Mouse (Mus musculus) C2C12 (cell line): ENCODE measurements around the gene Myd88. TPM values are rescaled to one million over a fixed set of nuclear protein-coding genes. Genes with fewer than 3 reads are reported as not detected.
A peak's percentile ranks its signal among the peaks of the same experiment; 100 is the strongest.

ENCODE experiments used
- H3K27me3 ChIP-seq: one replicate; pipeline ENCODE4 v1.6.1; 2011; ENCODE audit not compliant: control insufficient read depth, insufficient read depth, insufficient read length
- H3K36me3 ChIP-seq: one replicate; pipeline ENCODE4 v1.6.1; 2011; ENCODE audit not compliant: control insufficient read depth, insufficient read depth
- H3K4me3 ChIP-seq: one replicate; pipeline ENCODE4 v1.5.1; 2011; ENCODE audit warnings: mild to moderate bottlenecking, control low read depth; ENCODE audit not compliant: poor library complexity, insufficient read depth, severe bottlenecking
- H3K79me2 ChIP-seq: one replicate; pipeline ENCODE4 v1.6.1; 2011; ENCODE audit not compliant: control insufficient read depth, insufficient read depth
- H3K79me3 ChIP-seq: one replicate; pipeline ENCODE4 v1.6.1; 2011; ENCODE audit warnings: low read depth, control low read depth
- H3ac ChIP-seq: one replicate; pipeline ENCODE3; 2011; ENCODE audit warnings: low read depth; ENCODE audit not compliant: control insufficient read depth, insufficient read length
- CEBPB ChIP-seq: IDR thresholded peaks from one replicate; pipeline ENCODE4 v1.6.1; 2011; ENCODE audit warnings: low read depth, mild to moderate bottlenecking, control low read depth, moderate library complexity
- CTCF ChIP-seq: IDR thresholded peaks from one replicate; pipeline ENCODE4 v1.5.1; 2011; ENCODE audit not compliant: control insufficient read depth, insufficient read depth, insufficient read length
- FOSL1 ChIP-seq: IDR thresholded peaks from one replicate; pipeline ENCODE4 v1.8.0; 2011; ENCODE audit warnings: mild to moderate bottlenecking, low read length; ENCODE audit not compliant: poor library complexity, insufficient read depth, severe bottlenecking
- MAX ChIP-seq: IDR thresholded peaks from one replicate; pipeline ENCODE4 v1.6.1; 2011; ENCODE audit warnings: mild to moderate bottlenecking, control low read depth
- MYOD1 ChIP-seq: IDR thresholded peaks from one replicate; pipeline ENCODE4 v1.6.1; 2011; ENCODE audit warnings: low read depth; ENCODE audit not compliant: control insufficient read depth, insufficient read length
- MYOG ChIP-seq: IDR thresholded peaks from one replicate; pipeline ENCODE4 v1.6.1; 2011; ENCODE audit not compliant: control insufficient read depth, insufficient read length; ENCODE audit errors: extremely low read depth
- USF1 ChIP-seq: IDR thresholded peaks from one replicate; pipeline ENCODE4 v1.6.1; 2011; ENCODE audit warnings: low read depth, mild to moderate bottlenecking, control low read depth, moderate library complexity
- polyA plus RNA-seq: library from polyadenylated mRNA; unstranded; fragments of >200 nt; fragmentation: generic; extraction: Trizol; gene quantifications from one replicate; pipeline ENCODE4 v1.2.1, GENCODE M21; 2012; ENCODE audit warnings: missing spikeins

The Myd88 gene
- polyA plus RNA-seq, 1 experiment, result 19.5 TPM

GRCm38 (mm10) chr9:119350947-119351705 lies 9.9 kb upstream of the Myd88 start:
- no peaks in the 10 kb centered on the region for H3K36me3 ChIP-seq
- TF ChIP-seq FOSL1 (no peak), CEBPB (no peak)
- H3K4me3 ChIP-seq, result no peak overlapping the region
- H3ac ChIP-seq, result no peak overlapping the region
- no peaks in the 10 kb centered on the region for H3K79me3 ChIP-seq
- no peaks in the 10 kb centered on the region for H3K79me2 ChIP-seq
- no peaks in the 10 kb centered on the region for H3K27me3 ChIP-seq

DNA sequence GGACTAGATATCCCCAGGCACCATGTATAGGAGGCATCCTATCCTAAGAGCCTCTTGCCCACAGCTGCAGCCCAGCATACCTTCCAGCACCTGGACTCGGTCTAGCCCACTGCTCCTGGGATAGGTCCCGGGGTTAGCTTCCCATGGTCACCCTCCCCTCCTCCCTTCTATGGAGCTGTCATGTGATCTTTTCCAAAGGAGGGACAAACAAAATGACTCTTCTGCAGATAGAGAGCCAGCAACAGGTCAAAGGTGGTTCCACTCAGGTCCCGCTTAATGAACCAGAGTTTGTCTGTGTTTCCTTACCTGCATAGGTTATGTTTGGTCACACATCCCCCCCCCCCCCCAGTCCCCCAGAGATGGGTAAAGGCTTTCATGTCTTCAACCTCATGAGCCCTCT lies 9.3 kb upstream of the Myd88 start:
- Histone ChIP-seq H3ac (no peak overlapping the region), H3K79me3 (no peaks in the 10 kb centered on the region), H3K27me3 (no peaks in the 10 kb centered on the region), H3K4me3 (no peak overlapping the region), H3K79me2 (no peaks in the 10 kb centered on the region), H3K36me3 (no peaks in the 10 kb centered on the region)
- TF ChIP-seq MAX (no peak), MYOD1 (no peak), USF1 (no peak), CTCF (no peak), FOSL1 (no peak)

DNA sequence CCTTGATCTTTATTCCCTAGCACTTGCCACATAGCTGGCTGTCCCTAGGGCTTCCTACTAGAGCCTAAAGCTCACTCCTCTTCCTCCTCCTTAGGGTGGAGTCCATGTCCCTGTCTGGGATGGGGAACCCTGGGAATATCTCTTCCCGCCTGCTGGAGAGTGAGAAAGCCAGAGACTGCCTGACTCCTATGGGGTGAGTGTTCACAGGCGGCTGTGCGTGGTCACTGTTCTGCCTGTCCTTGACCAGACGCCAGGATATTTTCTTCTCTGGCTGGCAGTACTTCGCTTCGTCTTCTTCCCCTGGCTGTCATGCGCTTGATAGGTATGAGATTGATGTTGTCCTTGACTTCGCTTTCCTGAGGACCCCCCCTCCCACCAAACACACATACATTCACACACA lies 5.2 kb upstream of the Myd88 start:
- Histone ChIP-seq H3K79me3 (no peaks in the 10 kb centered on the region), H3K79me2 (no peaks in the 10 kb centered on the region), H3K27me3 (no peaks in the 10 kb centered on the region), H3ac (no peak overlapping the region), H3K4me3 (no peak overlapping the region), H3K36me3 (peaks cover 9% of the 10 kb centered on the region)
- no peak for TF ChIP-seq MAX
- TF ChIP-seq CTCF, result no peak
- TF ChIP-seq MYOD1, result no peak
- TF ChIP-seq MYOG, result no peak
- no peak for TF ChIP-seq FOSL1
- TF ChIP-seq CEBPB, result no peak
- TF ChIP-seq USF1, result no peak

- Histone ChIP-seq H3K27me3 (no peaks in the 10 kb centered on the region), H3ac (no peak overlapping the region), H3K79me2 (peaks cover 7% of the 10 kb centered on the region), H3K79me3 (peaks cover 5% of the 10 kb centered on the region), H3K36me3 (peaks cover 9% of the 10 kb centered on the region), H3K4me3 (no peak overlapping the region)
- no peak for TF ChIP-seq MYOD1
- no peak for TF ChIP-seq CEBPB
Measured at GRCm38 (mm10) chr9:119342728-119343127, 1.5 kb upstream of the Myd88 start.

GRCm38 (mm10) chr9:119340212-119340580 lies 1.0 kb downstream of the Myd88 start:
- no peak for TF ChIP-seq MYOG
- no peak for TF ChIP-seq MAX
- TF ChIP-seq FOSL1, result no peak
- TF ChIP-seq USF1, result no peak
- no peak for TF ChIP-seq CEBPB
- no peak for TF ChIP-seq CTCF
- no peak for TF ChIP-seq MYOD1
- H3K27me3 ChIP-seq, result no peaks in the 10 kb centered on the region
- peak overlapping the region; percentile 48 for H3K4me3 ChIP-seq
- H3K79me2 ChIP-seq, result peaks cover 7% of the 10 kb centered on the region
- H3K79me3 ChIP-seq, result peaks cover 5% of the 10 kb centered on the region
- H3K36me3 ChIP-seq, result peaks cover 9% of the 10 kb centered on the region
- H3ac ChIP-seq, result peak overlapping the region; percentile 59

GRCm38 (mm10) chr9:119339558-119340211 lies 1.5 kb downstream of the Myd88 start, which contains the start of gene Acaa1a:
Gene Acaa1a (plus strand): TSS chr9:119339676.
- Histone ChIP-seq H3K79me2 (peaks cover 7% of the 10 kb centered on the region), H3K4me3 (peak within 1 kb of the TSS; percentile 48), H3K36me3 (peaks cover 9% of the 10 kb centered on the region), H3ac (peak within 1 kb of the TSS; percentile 84), H3K79me3 (peaks cover 5% of the 10 kb centered on the region), H3K27me3 (no peaks in the 10 kb centered on the region)
- no peak for TF ChIP-seq MYOG
- TF ChIP-seq CTCF, result no peak
- no peak for TF ChIP-seq MAX
